Mouse (Mus musculus) lung, embryonic 14.5 days (tissue): ENCODE data around the gene Fem1a. TPM values are rescaled to one million over a fixed set of nuclear protein-coding genes. Genes with fewer than 3 reads are reported as not detected.

ENCODE experiments used
- ATAC-seq: fragments of 200-750 bp; cut with Nextera tagmentation; 2 replicates; pipeline ENCODE4 v1.8.0; 2017; ENCODE audit warnings: mild to moderate bottlenecking, moderate TSS enrichment, moderate library complexity; ENCODE audit not compliant: insufficient read depth
- DNase-seq: peaks from one replicate; pipeline ENCODE4 v3.0.0-alpha.2; 2015
- H3K27ac ChIP-seq: fragments of 300-500 bp; sonication (generic); 2 replicates; pipeline ENCODE4 v1.5.1; 2014; ENCODE audit warnings: low read depth, mild to moderate bottlenecking, moderate library complexity
- H3K27me3 ChIP-seq: fragments of 300-500 bp; sonication (generic); 2 replicates; pipeline ENCODE4 v1.6.1; 2014; ENCODE audit warnings: low read length, control low read depth; ENCODE audit not compliant: insufficient read depth
- H3K36me3 ChIP-seq: fragments of 300-500 bp; sonication (generic); 2 replicates; pipeline ENCODE4 v1.6.1; 2014; ENCODE audit warnings: control low read depth; ENCODE audit not compliant: insufficient read depth
- H3K4me1 ChIP-seq: fragments of 300-500 bp; sonication (generic); 2 replicates; pipeline ENCODE4 v1.6.1; 2014; ENCODE audit warnings: antibody characterized with exemption, control low read depth; ENCODE audit not compliant: insufficient read depth
- H3K4me2 ChIP-seq: fragments of 300-500 bp; sonication (generic); 2 replicates; pipeline ENCODE4 v1.6.1; 2014; ENCODE audit warnings: mild to moderate bottlenecking
- H3K4me3 ChIP-seq: fragments of 300-500 bp; sonication (generic); 2 replicates; pipeline ENCODE4 v1.5.1; 2014; ENCODE audit warnings: low read depth, low read length
- H3K9ac ChIP-seq: fragments of 300-500 bp; sonication (generic); 2 replicates; pipeline ENCODE4 v1.6.1; 2014
- H3K9me3 ChIP-seq: fragments of 300-500 bp; sonication (generic); 2 replicates; pipeline ENCODE4 v1.6.1; 2016; ENCODE audit warnings: low read depth, low read length, control low read depth
- CTCF ChIP-seq: IDR thresholded peaks from 2 replicates; pipeline ENCODE4 v1.5.1; 2016; ENCODE audit warnings: antibody characterized with exemption, low read depth
- WGBS: fragments of 180-500 bp; shearing (Covaris S2); extraction: QIAGEN DNeasy Blood & Tissue Kit; methylation state at CpG from one replicate; pipeline ENCODE4 v1.1.7; 2014; 5-methylcytosine and 5-hydroxymethylcytosine counted together
- microRNA counts: library from miRNA; unstranded; fragments of <30 nt; microRNA quantifications from one replicate; lab custom pipeline; 2016
- microRNA-seq: library from miRNA; unstranded; fragments of <30 nt; microRNA quantifications from one replicate; pipeline ENCODE4, GENCODE M21; 2016; ENCODE audit warnings: borderline number of aligned reads
- polyA plus RNA-seq: library from polyadenylated mRNA; unstranded; fragments of >200 nt; fragmentation: Nextera tagmentation; extraction: Ambion mirVana; gene quantifications from 2 replicates; pipeline ENCODE4 v1.2.1, GENCODE M21; 2014

Fem1a gene
- polyA plus RNA-seq, 1 experiment from 2014 or later = 15.4 TPM

DNA sequence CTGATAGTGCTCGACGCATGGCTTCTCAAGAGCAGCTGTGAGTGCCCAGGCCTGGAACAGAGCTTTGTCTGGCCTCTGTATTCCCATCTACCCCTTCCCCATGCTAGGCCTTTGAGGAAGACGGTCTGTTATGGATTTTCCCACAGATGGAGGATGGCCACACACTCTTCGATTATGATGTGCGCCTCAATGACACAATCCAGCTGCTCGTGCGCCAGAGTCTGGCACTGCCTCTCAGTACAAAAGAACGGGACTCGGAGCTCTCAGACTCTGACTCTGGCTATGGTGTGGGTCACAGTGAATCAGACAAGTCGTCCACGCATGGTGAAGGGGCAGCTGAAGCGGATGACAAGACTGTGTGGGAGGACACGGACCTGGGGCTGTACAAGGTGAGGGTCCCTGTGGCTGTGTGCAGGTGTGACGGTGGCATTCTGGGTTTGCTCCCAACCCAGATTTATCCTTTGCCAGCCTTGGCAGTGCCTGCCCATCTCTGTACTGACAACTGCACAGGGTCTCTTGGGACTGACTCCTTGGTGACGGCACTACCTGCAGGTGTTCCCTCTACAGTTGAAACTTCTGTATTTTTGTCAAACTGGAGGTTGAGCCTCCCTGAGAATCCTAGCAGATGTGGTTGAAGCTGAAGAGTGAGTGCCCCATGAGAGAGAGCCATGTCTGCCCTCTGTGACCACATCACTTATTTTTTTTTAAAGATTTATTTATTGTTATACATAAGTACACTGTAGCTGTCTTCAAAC is 52.8 kb downstream of the Fem1a start:
- Histone ChIP-seq H3K4me3 (no peak overlapping the region), H3K9ac (no peak overlapping the region), H3K4me2 (no peak overlapping the region), H3K9me3 (no peaks in the 10 kb centered on the region), H3K36me3 (peaks cover 93% of the 10 kb centered on the region), H3K27ac (no peak overlapping the region), H3K27me3 (no peaks in the 10 kb centered on the region), H3K4me1 (peaks cover 8% of the 10 kb centered on the region; the same call in 1 of the 2 replicates)
- DNase-seq (peak; percentile 46), ATAC-seq (no peak)
- TF ChIP-seq CTCF = no peak
- 71% methylated on average over 15 of the region's 15 CpGs for WGBS

MicroRNAs within 50 kb of the gene (microRNA counts, 519-probe panel; counts per million panel counts)
- 3,001 counts per million, percentile 56 among the panel's probes with 10 or more counts for microRNA mmu-miR-7b (lab: Ali Mortazavi, UCI)

Small RNA genes lying within 50 kb of the gene (microRNA-seq; reads per million reads assigned to microRNA genes)
- gene Mir7b = 29.9 reads per million, percentile 36 among the genes with 10 or more reads in this experiment

Other genes starting within 250 kb of the Fem1a start
- gene Sh3gl1, start 220.2 kb upstream of the Fem1a start, polyA plus RNA-seq = 154 and 160 TPM in 2 replicates
- 28.0 and 30.4 TPM in 2 replicates for gene Chaf1a, start 216.4 kb upstream of the Fem1a start, polyA plus RNA-seq
- 30.5 and 31.3 TPM in 2 replicates for gene Ubxn6, start 181.8 kb upstream of the Fem1a start, polyA plus RNA-seq
- gene Hdgfl2, start 177.2 kb upstream of the Fem1a start, polyA plus RNA-seq = 96.2 and 111 TPM in 2 replicates
- 0.12 and 0.28 TPM in 2 replicates for gene Plin4, start 147.0 kb upstream of the Fem1a start, polyA plus RNA-seq
- gene Plin5, start 139.2 kb upstream of the Fem1a start, polyA plus RNA-seq = 0.34 and 0.86 TPM in 2 replicates
- gene Lrg1, start 134.8 kb upstream of the Fem1a start, polyA plus RNA-seq = 0.17 TPM in 1 of 2 replicates, not detected in the other
- 1.7 and 1.8 TPM in 2 replicates for gene Sema6b, start 116.5 kb upstream of the Fem1a start, polyA plus RNA-seq
- 14.5 and 16.2 TPM in 2 replicates for gene Tnfaip8l1, start 94.3 kb upstream of the Fem1a start, polyA plus RNA-seq
- 93.0 and 95.3 TPM in 2 replicates for gene Mydgf, start 72.9 kb upstream of the Fem1a start, polyA plus RNA-seq
- 37.9 and 41.3 TPM in 2 replicates for gene Dpp9, start 37.9 kb upstream of the Fem1a start, polyA plus RNA-seq
- gene Ticam1, start 20.0 kb downstream of the Fem1a start, polyA plus RNA-seq = 4.5 and 4.9 TPM in 2 replicates
- gene Plin3, start 36.1 kb downstream of the Fem1a start, polyA plus RNA-seq = 69.7 and 71.0 TPM in 2 replicates
- not detected in 2 replicates for gene Arrdc5, start 43.5 kb downstream of the Fem1a start, polyA plus RNA-seq
- 137 and 147 TPM in 2 replicates for gene Uhrf1, start 46.5 kb downstream of the Fem1a start, polyA plus RNA-seq
- 31.3 and 36.7 TPM in 2 replicates for gene Kdm4b, start 69.3 kb downstream of the Fem1a start, polyA plus RNA-seq
- gene Ptprs, start 219.7 kb downstream of the Fem1a start, polyA plus RNA-seq = 96.8 and 112 TPM in 2 replicates